Mouse (Mus musculus) embryonic facial prominence, embryonic 11.5 days (tissue): ENCODE results near the gene Ntn5. TPM values are rescaled to one million over a fixed set of nuclear protein-coding genes. Genes with fewer than 3 reads are reported as not detected.
A peak's percentile ranks its signal among the peaks of the same experiment; 100 is the strongest.

ENCODE experiments used
- ATAC-seq: fragments of 200-750 bp; cut with Nextera tagmentation; replicated peaks from 2 replicates; pipeline ENCODE4 v1.8.0; 2017; ENCODE audit warnings: low read depth; ENCODE audit not compliant: insufficient number of reproducible peaks, low FRiP score, low TSS enrichment
- DNase-seq: peaks from one replicate; pipeline ENCODE4 v3.0.0-alpha.2; 2015; ENCODE audit warnings: low spot score
- H3K27ac ChIP-seq: fragments of 300-500 bp; sonication (generic); replicated peaks from 2 replicates; pipeline ENCODE4 v1.5.1; 2014; ENCODE audit warnings: mild to moderate bottlenecking, low read depth, low read length, control low read depth
- H3K27me3 ChIP-seq: fragments of 300-500 bp; sonication (generic); 2 replicates; pipeline ENCODE4 v1.6.1; 2014; ENCODE audit warnings: mild to moderate bottlenecking, low read length, moderate library complexity, mixed read lengths; ENCODE audit not compliant: control insufficient read depth, insufficient read depth
- H3K36me3 ChIP-seq: fragments of 300-500 bp; sonication (generic); replicated peaks from 2 replicates; pipeline ENCODE4 v1.6.1; 2014; ENCODE audit warnings: low read depth, mild to moderate bottlenecking, low read length, moderate library complexity, mixed read lengths; ENCODE audit not compliant: control insufficient read depth, insufficient read depth
- H3K4me1 ChIP-seq: fragments of 300-500 bp; sonication (generic); 2 replicates; pipeline ENCODE4 v1.6.1; 2014; ENCODE audit warnings: low read length, mixed read lengths; ENCODE audit not compliant: control insufficient read depth, insufficient read depth
- H3K4me2 ChIP-seq: fragments of 300-500 bp; sonication (generic); 2 replicates; pipeline ENCODE4 v1.6.1; 2014; ENCODE audit warnings: low read depth, mild to moderate bottlenecking, control low read depth, low read length, moderate library complexity
- H3K4me3 ChIP-seq: fragments of 300-500 bp; sonication (generic); 2 replicates; pipeline ENCODE4 v1.5.1; 2014; ENCODE audit warnings: low read depth, low read length, control low read depth
- H3K9ac ChIP-seq: fragments of 300-500 bp; sonication (generic); replicated peaks from 2 replicates; pipeline ENCODE4 v1.6.1; 2014; ENCODE audit warnings: mild to moderate bottlenecking, control low read depth, low read length
- H3K9me3 ChIP-seq: fragments of 300-500 bp; sonication (generic); replicated peaks from 2 replicates; pipeline ENCODE4 v1.6.1; 2016; ENCODE audit warnings: mild to moderate bottlenecking, low read length, inconsistent platforms, mixed read lengths; ENCODE audit not compliant: control insufficient read depth
- WGBS: fragments of 180-500 bp; shearing (Covaris S2); extraction: QIAGEN DNeasy Blood & Tissue Kit; methylation state at CpG from one replicate; pipeline ENCODE4 v1.1.7; 2014; 5-methylcytosine and 5-hydroxymethylcytosine counted together
- polyA plus RNA-seq: library from polyadenylated mRNA; unstranded; fragments of >200 nt; fragmentation: Nextera tagmentation; extraction: Ambion mirVana; gene quantifications from 2 replicates; pipeline ENCODE4 v1.2.1, GENCODE M21; 2014

Gene Ntn5
- polyA plus RNA-seq, 1 experiment from 2014 or later, result 0.25 TPM

GRCm38 (mm10) chr7:45721642-45722347, 38.0 kb downstream of the Ntn5 start:
- Histone ChIP-seq H3K27me3 (no peaks in the 10 kb centered on the region), H3K27ac (0 out of 2 replicates have a peak overlapping the region, but pooled peaks have one; percentile 13), H3K36me3 (peaks cover 24% of the 10 kb centered on the region), H3K9ac (no peak overlapping the region), H3K9me3 (no peaks in the 10 kb centered on the region), H3K4me2 (no peak overlapping the region), H3K4me1 (peaks cover 1% of the 10 kb centered on the region; the same call in 1 of the 2 replicates), H3K4me3 (no peak overlapping the region)
- ATAC-seq (no peak), DNase-seq (no peak)
- 68% methylated on average over 13 of the region's 13 CpGs for WGBS

GRCm38 (mm10) chr7:45722348-45722713, 38.5 kb downstream of the Ntn5 start:
- ATAC-seq, result no peak
- no peak overlapping the region for H3K27ac ChIP-seq
- H3K4me2 ChIP-seq, result no peak overlapping the region
- no peak overlapping the region for H3K4me3 ChIP-seq
- no peaks in the 10 kb centered on the region for H3K27me3 ChIP-seq
- H3K9ac ChIP-seq, result no peak overlapping the region
- no peak for DNase-seq
- H3K9me3 ChIP-seq, result no peaks in the 10 kb centered on the region
- H3K36me3 ChIP-seq, result peaks cover 24% of the 10 kb centered on the region
- H3K4me1 ChIP-seq, result no peaks in the 10 kb centered on the region; the same call in 1 of the 2 replicates
- WGBS, result 81% methylated on average over 13 of the region's 13 CpGs

DNA sequence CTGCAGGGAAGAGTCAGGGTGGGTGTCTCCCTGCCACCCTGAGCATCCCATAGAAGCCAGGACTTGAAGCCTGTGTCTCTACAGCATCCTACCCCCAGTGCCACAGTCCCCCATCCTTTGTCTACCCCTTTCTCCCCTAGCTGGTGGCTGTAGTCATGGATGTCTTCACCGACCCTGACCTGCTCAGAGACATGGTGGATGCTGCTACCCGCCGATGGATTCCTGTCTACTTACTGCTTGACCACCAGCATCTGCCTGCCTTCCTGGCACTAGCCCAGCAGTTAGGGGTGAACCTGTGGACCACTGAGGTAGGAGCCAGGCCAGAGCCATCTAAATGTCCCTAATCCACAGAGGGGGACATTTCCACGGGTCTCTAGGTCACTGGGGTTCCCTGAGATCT, 39.5 kb downstream of the Ntn5 start:
- ATAC-seq, result no peak
- peaks cover 24% of the 10 kb centered on the region for H3K36me3 ChIP-seq
- no peaks in the 10 kb centered on the region for H3K9me3 ChIP-seq
- H3K9ac ChIP-seq, result no peak overlapping the region
- H3K4me1 ChIP-seq, result no peaks in the 10 kb centered on the region; the same call in 1 of the 2 replicates
- 87% methylated on average over 4 of the region's 4 CpGs for WGBS
- DNase-seq, result no peak
- H3K4me2 ChIP-seq, result no peak overlapping the region
- H3K4me3 ChIP-seq, result no peak overlapping the region
- H3K27ac ChIP-seq, result no peak overlapping the region
- no peaks in the 10 kb centered on the region for H3K27me3 ChIP-seq

- Histone ChIP-seq H3K4me2 (no peak overlapping the region), H3K36me3 (peaks cover 24% of the 10 kb centered on the region), H3K9ac (no peak overlapping the region), H3K4me3 (no peak overlapping the region), H3K27ac (no peak overlapping the region), H3K27me3 (no peaks in the 10 kb centered on the region), H3K4me1 (no peaks in the 10 kb centered on the region; the same call in 1 of the 2 replicates), H3K9me3 (no peaks in the 10 kb centered on the region)
- DNase-seq, result no peak
- 93% methylated on average over 14 of the region's 14 CpGs for WGBS
- no peak for ATAC-seq
Measured at GRCm38 (mm10) chr7:45723781-45724180, 40.0 kb downstream of the Ntn5 start.

- no peak for DNase-seq
- peaks cover 18% of the 10 kb centered on the region for H3K36me3 ChIP-seq
- WGBS, result 90% methylated on average over 9 of the region's 9 CpGs
Measured at GRCm38 (mm10) chr7:45725151-45725550, 41.3 kb downstream of the Ntn5 start.

GRCm38 (mm10) chr7:45725713-45726112, 41.9 kb downstream of the Ntn5 start, which contains the start of gene Spaca4:
Gene Spaca4 (minus strand): TSS chr7:45725813.
- Histone ChIP-seq H3K27me3 (no peaks in the 10 kb centered on the region), H3K9me3 (no peaks in the 10 kb centered on the region), H3K9ac (no peak within 1 kb of the TSS), H3K27ac (no peak within 1 kb of the TSS), H3K36me3 (peaks cover 16% of the 10 kb centered on the region), H3K4me3 (no peak within 1 kb of the TSS), H3K4me2 (no peak within 1 kb of the TSS), H3K4me1 (peaks cover 4% of the 10 kb centered on the region; the same call in 1 of the 2 replicates)
- 87% methylated on average over 11 of the region's 11 CpGs for WGBS
- ATAC-seq (no peak), DNase-seq (no peak)

More at GRCm38 (mm10) chr7:45725151-45725550, 41.3 kb downstream of the Ntn5 start:
- Histone ChIP-seq H3K27me3 (no peaks in the 10 kb centered on the region), H3K9ac (no peak overlapping the region), H3K9me3 (no peaks in the 10 kb centered on the region), H3K4me1 (no peaks in the 10 kb centered on the region; the same call in 1 of the 2 replicates), H3K27ac (no peak overlapping the region), H3K4me3 (no peak overlapping the region), H3K4me2 (no peak overlapping the region)
- ATAC-seq, result no peak

DNA sequence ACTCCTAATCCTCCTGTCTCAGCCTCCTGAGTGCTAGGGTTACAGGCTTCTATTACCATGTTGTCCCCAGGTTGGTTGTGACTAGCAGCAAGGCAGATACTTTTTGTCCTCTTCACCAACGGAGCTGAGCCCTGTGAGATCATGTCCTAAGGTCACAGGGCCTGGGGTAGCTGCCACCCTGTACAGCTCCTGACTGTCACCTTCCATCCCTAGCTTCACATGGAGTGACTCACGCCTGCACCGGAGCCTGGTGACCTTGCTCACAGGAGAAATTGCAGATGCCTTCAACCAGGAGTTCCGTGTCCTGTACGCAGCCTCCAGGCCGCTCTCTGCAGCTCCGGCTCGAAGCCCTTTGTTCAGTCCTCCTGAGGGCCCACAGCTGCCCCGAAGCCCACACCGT, 42.6 kb downstream of the Ntn5 start:
- whole genome bisulfite sequencing, result 92% methylated on average over 10 of the region's 10 CpGs
- no peak overlapping the region for H3K9ac ChIP-seq

DNA sequence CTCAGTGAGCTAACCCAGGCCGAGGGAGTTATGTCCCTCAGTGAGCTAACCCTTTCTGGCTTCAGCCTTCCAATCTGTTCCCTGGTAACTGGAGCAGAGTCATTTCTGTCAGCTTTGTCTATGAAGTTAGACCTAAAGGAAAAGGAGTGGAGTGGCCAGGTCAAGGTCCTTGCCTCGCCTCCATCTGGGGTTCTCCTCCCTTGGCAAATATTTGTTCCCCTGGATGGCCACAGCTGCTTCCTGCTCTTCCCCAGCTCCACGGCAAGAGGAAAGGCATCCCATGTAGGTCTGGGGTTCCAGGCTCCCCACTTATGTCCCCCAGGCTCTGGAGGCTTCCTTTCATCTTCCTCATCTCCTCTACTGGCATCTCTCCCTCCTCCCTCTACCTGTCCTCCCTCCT, 43.8 kb downstream of the Ntn5 start:
- no peak overlapping the region for H3K4me2 ChIP-seq
- no peak for DNase-seq
- 87% methylated on average over 3 of the region's 3 CpGs for WGBS
- H3K36me3 ChIP-seq, result peaks cover 6% of the 10 kb centered on the region; the same call in 1 of the 2 replicates
- H3K9me3 ChIP-seq, result no peaks in the 10 kb centered on the region
- no peaks in the 10 kb centered on the region for H3K27me3 ChIP-seq
- H3K27ac ChIP-seq, result no peak overlapping the region
- no peak for ATAC-seq
- H3K4me1 ChIP-seq, result peaks cover 4% of the 10 kb centered on the region; the same call in 1 of the 2 replicates
- no peak overlapping the region for H3K4me3 ChIP-seq
- no peak overlapping the region for H3K9ac ChIP-seq

More for the DNA sequence above, 42.6 kb downstream of the Ntn5 start:
- DNase-seq (no peak), ATAC-seq (no peak)
- no peak overlapping the region for H3K4me2 ChIP-seq
- no peaks in the 10 kb centered on the region for H3K27me3 ChIP-seq
- H3K4me1 ChIP-seq, result peaks cover 4% of the 10 kb centered on the region; the same call in 1 of the 2 replicates
- no peaks in the 10 kb centered on the region for H3K9me3 ChIP-seq
- no peak overlapping the region for H3K4me3 ChIP-seq
- H3K36me3 ChIP-seq, result peaks cover 11% of the 10 kb centered on the region; the same call in 1 of the 2 replicates
- no peak overlapping the region for H3K27ac ChIP-seq
